ENCODE assay signal across 13 mouse cellular contexts in the genomic region with DNA sequence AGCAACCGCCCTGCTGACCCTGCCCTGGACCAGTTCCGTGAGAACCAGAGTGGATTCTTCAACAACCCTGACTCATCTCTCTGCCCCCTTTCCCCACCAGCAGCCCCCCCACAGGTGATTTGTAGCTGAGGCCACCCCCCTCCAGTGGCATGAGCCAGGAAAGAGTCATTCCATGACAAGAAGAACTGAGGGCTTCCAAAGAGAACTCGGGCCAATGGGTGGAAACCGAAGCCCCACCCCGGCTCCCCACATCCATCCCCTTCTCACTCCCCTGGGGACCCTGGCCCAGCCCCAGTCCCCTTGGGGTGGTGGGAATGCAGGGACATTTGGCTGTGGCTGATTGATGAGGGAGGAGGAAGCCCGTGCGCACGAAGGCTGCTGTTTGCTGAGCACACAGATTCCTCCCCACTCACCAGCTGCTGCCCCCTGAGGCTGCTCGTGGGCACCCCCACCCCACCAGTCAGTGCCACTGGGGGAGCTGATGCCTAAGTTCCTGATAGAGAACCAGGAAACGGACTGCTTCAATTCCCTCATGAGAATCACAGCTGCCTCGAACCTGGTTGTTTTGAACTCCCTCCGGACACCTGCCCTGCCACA. TPM values are rescaled to one million over a fixed set of nuclear protein-coding genes. Genes with fewer than 3 reads are reported as not detected.
DNase-seq lines count a peak whose midpoint lies in the region; ATAC-seq and TF ChIP-seq lines count a peak whose summit lies in the region.
"Had no signal": no experiment of that assay in that cellular context is flagged by ENCODE, and none has a peak within 500 bp of the region (broad histone marks: within the 10 kb centered on the region; RNA-seq: fewer than 3 reads in every experiment).

Dnah2 (minus strand) TSS at position 51 of the 597 bp plus-strand sequence.

- H3K4me2 ChIP-seq in hindbrain, embryonic 11.5 days (replicated peaks; ENCODE audit: low read depth, low read length): no peak within 1 kb of the TSS
- H3K4me2 ChIP-seq in midbrain, embryonic 11.5 days: peak within 1 kb of the TSS; percentile 9; the same call in 1 of the 2 replicates
- H3K4me2 ChIP-seq in heart, embryonic 11.5 days: no peak within 1 kb of the TSS

- H3K27ac ChIP-seq in testis, adult 2 months (ENCODE audit: control insufficient read depth, insufficient read depth, low read depth, low read length): no peak within 1 kb of the TSS
- H3K27ac ChIP-seq in hindbrain, embryonic 11.5 days (ENCODE audit: low read depth, low read length): 0 out of 2 replicates have a peak within 1 kb of the TSS, but pooled peaks have one; percentile 18
- H3K27ac ChIP-seq in midbrain, embryonic 11.5 days (ENCODE audit: low read depth, low read length): peak within 1 kb of the TSS; percentile 25; the same call in 1 of the 2 replicates
- H3K27ac ChIP-seq in heart, embryonic 11.5 days (ENCODE audit: low read depth, low read length): no peak within 1 kb of the TSS
- H3K27ac ChIP-seq: lung, embryonic 15.5 days had no signal

- no peaks in the 10 kb centered on the region for H3K9me3 ChIP-seq in hindbrain, embryonic 11.5 days (ENCODE audit: control insufficient read depth, low read length)
- no peaks in the 10 kb centered on the region for H3K9me3 ChIP-seq in midbrain, embryonic 11.5 days (ENCODE audit: control insufficient read depth, low read length)
- no peaks in the 10 kb centered on the region for H3K9me3 ChIP-seq in heart, embryonic 11.5 days (replicated peaks; ENCODE audit: control insufficient read depth, low read length)
- H3K9me3 ChIP-seq: embryonic facial prominence, embryonic 15.5 days; lung, embryonic 15.5 days; stomach, embryonic 15.5 days had no signal

- no peak for TF ChIP-seq POLR2A in testis, adult 2 months (IDR thresholded peaks at IDR 0.05; ENCODE audit: control insufficient read depth, low read depth, low read length)

- DNase-seq in testis, postnatal 10 days (ENCODE audit: low spot score): no peak
- no peak for DNase-seq in hindbrain, embryonic 11.5 days (ENCODE audit: low spot score)
- no peak for DNase-seq in midbrain, embryonic 11.5 days (ENCODE audit: low spot score, missing footprints)
- no peak for DNase-seq in gastrocnemius, postnatal 14 days
- no peak for DNase-seq in kidney, adult 8-10 months
- DNase-seq: cerebellum, postnatal 14 days; kidney, postnatal 36 days had no signal

- intact Hi-C loops in gastrocnemius, postnatal 14 days (cut with DNase I; ENCODE audit: low total_unique reads): no loop called here

- WGBS in hindbrain, embryonic 11.5 days: 37% methylated on average over 12 of the region's 12 CpGs
- WGBS in midbrain, embryonic 11.5 days: 43% methylated on average over 12 of the region's 12 CpGs
- WGBS in heart, embryonic 11.5 days (ENCODE audit: insufficient replicate concordance): 41% methylated on average over 12 of the region's 12 CpGs

- peaks cover 33% of the 10 kb centered on the region for H3K4me1 ChIP-seq in testis, adult 2 months (ENCODE audit: control insufficient read depth, insufficient read depth, low read length)
- H3K4me1 ChIP-seq in hindbrain, embryonic 11.5 days (replicated peaks; ENCODE audit: control insufficient read depth, insufficient read depth, low read length): peaks cover 31% of the 10 kb centered on the region
- peaks cover 62% of the 10 kb centered on the region for H3K4me1 ChIP-seq in midbrain, embryonic 11.5 days (ENCODE audit: control insufficient read depth, insufficient read depth, low read length)
- peaks cover 8% of the 10 kb centered on the region; the same call in 1 of the 2 replicates for H3K4me1 ChIP-seq in heart, embryonic 11.5 days (ENCODE audit: control insufficient read depth, insufficient read depth, low read length)

- TF ChIP-seq CTCF in testis, adult 2 months (IDR thresholded peaks at IDR 0.05; ENCODE audit: control insufficient read depth, insufficient read depth, insufficient replicate concordance, low read depth, low read length): no peak

- no peaks in the 10 kb centered on the region for H3K36me3 ChIP-seq in testis, adult 2 months (ENCODE audit: control insufficient read depth, insufficient read depth, low read length)
- H3K36me3 ChIP-seq in hindbrain, embryonic 11.5 days (ENCODE audit: control insufficient read depth, insufficient read depth, low read length): no peaks in the 10 kb centered on the region
- H3K36me3 ChIP-seq in midbrain, embryonic 11.5 days (ENCODE audit: control insufficient read depth, insufficient read depth, low read length): no peaks in the 10 kb centered on the region
- no peaks in the 10 kb centered on the region for H3K36me3 ChIP-seq in heart, embryonic 11.5 days (ENCODE audit: control insufficient read depth, insufficient read depth, low read length)
- H3K36me3 ChIP-seq: embryonic facial prominence, embryonic 15.5 days; lung, embryonic 15.5 days; stomach, embryonic 15.5 days had no signal

- no peak for ATAC-seq in hindbrain, embryonic 11.5 days (ENCODE audit: low FRiP score)
- ATAC-seq in midbrain, embryonic 11.5 days (ENCODE audit: low FRiP score): no peak
- ATAC-seq in heart, embryonic 11.5 days (replicated peaks; ENCODE audit: insufficient number of reproducible peaks, low FRiP score, low TSS enrichment): no peak

- no peak within 1 kb of the TSS for H3K9ac ChIP-seq in hindbrain, embryonic 11.5 days (ENCODE audit: low read depth, low read length)
- 0 out of 2 replicates have a peak within 1 kb of the TSS, but pooled peaks have one; percentile 24 for H3K9ac ChIP-seq in midbrain, embryonic 11.5 days (ENCODE audit: low read length)
- no peak within 1 kb of the TSS for H3K9ac ChIP-seq in heart, embryonic 11.5 days (ENCODE audit: low read depth, low read length)
- H3K9ac ChIP-seq: embryonic facial prominence, embryonic 15.5 days; lung, embryonic 15.5 days; stomach, embryonic 15.5 days had no signal

- H3K27me3 ChIP-seq in testis, adult 2 months (ENCODE audit: control insufficient read depth, insufficient read depth, low read length): no peaks in the 10 kb centered on the region
- H3K27me3 ChIP-seq in hindbrain, embryonic 11.5 days (ENCODE audit: control insufficient read depth, insufficient read depth, low read length): no peaks in the 10 kb centered on the region
- H3K27me3 ChIP-seq in midbrain, embryonic 11.5 days (ENCODE audit: control insufficient read depth, insufficient read depth, low read length): no peaks in the 10 kb centered on the region
- peaks cover 23% of the 10 kb centered on the region for H3K27me3 ChIP-seq in heart, embryonic 11.5 days (ENCODE audit: control insufficient read depth, insufficient read depth, low read length)
- H3K27me3 ChIP-seq: embryonic facial prominence, embryonic 15.5 days had no signal

- H3K4me3 ChIP-seq in testis, adult 2 months (ENCODE audit: control insufficient read depth, low read depth, low read length): no peak within 1 kb of the TSS
- no peak within 1 kb of the TSS for H3K4me3 ChIP-seq in hindbrain, embryonic 11.5 days (ENCODE audit: low read depth, low read length)
- no peak within 1 kb of the TSS for H3K4me3 ChIP-seq in midbrain, embryonic 11.5 days (ENCODE audit: low read depth, low read length)
- no peak within 1 kb of the TSS for H3K4me3 ChIP-seq in heart, embryonic 11.5 days (ENCODE audit: low read depth, low read length)

RNA-seq across cellular contexts. Expression of gene Dnah2, which starts in this region (rescaled TPM):
- polyA plus RNA-seq in testis, adult 2 months (2012; rRNA removed): 39.3 and 42.7 TPM in 2 replicates
- 0.68 and 1.6 TPM in 2 replicates for polyA plus RNA-seq in hindbrain, embryonic 11.5 days (2014; fragmentation: Nextera tagmentation; extraction: Ambion mirVana)
- polyA plus RNA-seq in midbrain, embryonic 11.5 days (2014; fragmentation: Nextera tagmentation; extraction: Ambion mirVana): 1.00 and 1.9 TPM in 2 replicates
- under 1 TPM; 0.06 to 0.07 TPM for total RNA-seq in gastrocnemius, postnatal 14 days (2021)
- 0.20 and 1.3 TPM in 2 replicates for polyA plus RNA-seq in heart, embryonic 11.5 days (2014; fragmentation: Nextera tagmentation; extraction: Ambion mirVana)
- total RNA-seq: hematopoietic stem cell, adult 5-6 weeks had no signal

Comparison
In these comparisons a context has a peak if more than half of its experiments do, and no peak if none do; other contexts are left out.
1. RNA of gene Dnah2 (polyA plus RNA-seq): 39.3 to 42.7 TPM in testis, adult 2 months; 0.68 to 1.6 TPM in hindbrain, embryonic 11.5 days, 1.00 to 1.9 TPM in midbrain, embryonic 11.5 days and 0.20 to 1.3 TPM in heart, embryonic 11.5 days; every median in the first group is over 10 times any median in the second.
2. H3K27ac ChIP-seq: peak in hindbrain, embryonic 11.5 days (single experiment) and midbrain, embryonic 11.5 days (single experiment); none in testis, adult 2 months (single experiment) and heart, embryonic 11.5 days (single experiment).